Mouse (Mus musculus): ENCODE results near the gene Zfp36l1. TPM values are rescaled to one million over a fixed set of nuclear protein-coding genes. Genes with fewer than 3 reads are reported as not detected.

Zfp36l1 gene
- polyA plus RNA-seq (2017; shearing (Covaris generic)): 100 to 1,000 TPM; 109 to 180 TPM

GRCm38 (mm10) chr12:80112852-80113551 is at the start of gene Zfp36l1:
Gene Zfp36l1 (minus strand): TSS chr12:80113013.
- peak; percentile 51 for ATAC-seq

- no peak for ATAC-seq
These were observed 49.6 kb upstream of the Zfp36l1 start for GRCm38 (mm10) chr12:80162448-80162847.

GRCm38 (mm10) chr12:80157675-80158074 is 44.9 kb upstream of the Zfp36l1 start:
- no peak for ATAC-seq

- ATAC-seq: no peak
These were observed 41.0 kb upstream of the Zfp36l1 start for GRCm38 (mm10) chr12:80153687-80154326.

GRCm38 (mm10) chr12:80153078-80153477 is 40.3 kb upstream of the Zfp36l1 start:
- ATAC-seq: no peak

- ATAC-seq: no peak
These were observed 39.0 kb upstream of the Zfp36l1 start for GRCm38 (mm10) chr12:80151821-80152220.

GRCm38 (mm10) chr12:80150624-80151023 is 37.8 kb upstream of the Zfp36l1 start:
- no peak for ATAC-seq

- ATAC-seq: no peak
These were observed 34.9 kb upstream of the Zfp36l1 start for GRCm38 (mm10) chr12:80147563-80148214.

GRCm38 (mm10) chr12:80146227-80147223 is 33.7 kb upstream of the Zfp36l1 start:
- no peak for ATAC-seq

- ATAC-seq: no peak
These were observed 32.6 kb upstream of the Zfp36l1 start for GRCm38 (mm10) chr12:80145365-80145764.

GRCm38 (mm10) chr12:80144846-80145245 is 32.0 kb upstream of the Zfp36l1 start:
- ATAC-seq: no peak

GRCm38 (mm10) chr12:80141470-80141869 is 28.7 kb upstream of the Zfp36l1 start:
- no peak for ATAC-seq

GRCm38 (mm10) chr12:80141011-80141410 is 28.2 kb upstream of the Zfp36l1 start:
- no peak for ATAC-seq

GRCm38 (mm10) chr12:80137744-80138143 is 24.9 kb upstream of the Zfp36l1 start:
- ATAC-seq: no peak

GRCm38 (mm10) chr12:80137246-80137645 is 24.4 kb upstream of the Zfp36l1 start:
- ATAC-seq: no peak

- ATAC-seq: no peak
These were observed 23.6 kb upstream of the Zfp36l1 start for GRCm38 (mm10) chr12:80136264-80136930.

GRCm38 (mm10) chr12:80135173-80135572 is 22.4 kb upstream of the Zfp36l1 start:
- no peak for ATAC-seq

GRCm38 (mm10) chr12:80133011-80133545 is 20.3 kb upstream of the Zfp36l1 start:
- no peak for ATAC-seq

GRCm38 (mm10) chr12:80132250-80133003 is 19.6 kb upstream of the Zfp36l1 start:
- ATAC-seq: peak; percentile 28

- peak; percentile 22 for ATAC-seq
These were observed 18.8 kb upstream of the Zfp36l1 start for GRCm38 (mm10) chr12:80131359-80132249.

All from activated CD4-positive, CD25-positive, alpha-beta regulatory T cell, adult 4 months (primary cell).